Mouse (Mus musculus): ENCODE measurements around the gene Tomm5. TPM values are rescaled to one million over a fixed set of nuclear protein-coding genes. Genes with fewer than 3 reads are reported as not detected.

The Tomm5 gene
- total RNA-seq, 1 experiment: 275 TPM

GRCm38 (mm10) chr4:45141835-45142234 is 33.9 kb upstream of the Tomm5 start:
- no peaks in the 10 kb centered on the region for H3K4me1 ChIP-seq (ENCODE audit: control insufficient read depth in 2 of 2, insufficient read depth in 2 of 2, low read length in 2 of 2, poor library complexity in 1 of 2)
- TF ChIP-seq ZC3H11A (IDR thresholded peaks at IDR 0.05; ENCODE audit: borderline replicate concordance, low read depth, low read length): no peak
- no peak for TF ChIP-seq ZNF384 (IDR thresholded peaks at IDR 0.05; ENCODE audit: low read depth, low read length)
- TF ChIP-seq HCFC1 (IDR thresholded peaks at IDR 0.05; ENCODE audit: borderline replicate concordance, insufficient read depth, low read length): no peak
- TF ChIP-seq MAFK (IDR thresholded peaks at IDR 0.05; ENCODE audit: insufficient read depth, low read depth, low read length): no peak
- no peak for TF ChIP-seq CHD2 (IDR thresholded peaks at IDR 0.05; ENCODE audit: low read depth, low read length)
- in situ Hi-C loops (cut with MboI; ENCODE audit: low sequenced_read_pairs in 2 of 2, unreplicated experiment in 2 of 2): no loop called here

GRCm38 (mm10) chr4:45137636-45138035 is 29.7 kb upstream of the Tomm5 start:
- in situ Hi-C loops (cut with MboI; ENCODE audit: low sequenced_read_pairs in 2 of 2, unreplicated experiment in 2 of 2): no loop called here
- Histone ChIP-seq H3K4me1 (ENCODE audit: control insufficient read depth in 2 of 2, insufficient read depth in 2 of 2, low read length in 2 of 2, poor library complexity in 1 of 2) (no peaks in the 10 kb centered on the region), H3K4me3 (ENCODE audit: insufficient read depth in 1 of 2, low read depth in 1 of 2, low read length in 2 of 2, poor library complexity in 1 of 2, severe bottlenecking in 1 of 2) (no peak overlapping the region), H3K27ac (ENCODE audit: insufficient read depth, low read depth, low read length, poor library complexity, severe bottlenecking) (no peak overlapping the region), H3K36me3 (ENCODE audit: control insufficient read depth, insufficient read depth, low read length, poor library complexity, severe bottlenecking) (no peaks in the 10 kb centered on the region), H3K9me3 (ENCODE audit: control insufficient read depth, insufficient read depth, low read depth, low read length) (no peaks in the 10 kb centered on the region), H3K9ac (ENCODE audit: insufficient read depth, low read depth, low read length, poor library complexity, severe bottlenecking) (no peak overlapping the region)
- no peak for DNase-seq (ENCODE audit: low read depth, low spot score)
- no peak for TF ChIP-seq ZC3H11A (IDR thresholded peaks at IDR 0.05; ENCODE audit: borderline replicate concordance, low read depth, low read length)
- TF ChIP-seq MAFK (IDR thresholded peaks at IDR 0.05; ENCODE audit: insufficient read depth, low read depth, low read length): no peak
- no peak for TF ChIP-seq ZNF384 (IDR thresholded peaks at IDR 0.05; ENCODE audit: low read depth, low read length)
- TF ChIP-seq HCFC1 (IDR thresholded peaks at IDR 0.05; ENCODE audit: borderline replicate concordance, insufficient read depth, low read length): no peak
- TF ChIP-seq CHD2 (IDR thresholded peaks at IDR 0.05; ENCODE audit: low read depth, low read length): no peak

More at GRCm38 (mm10) chr4:45141835-45142234, 33.9 kb upstream of the Tomm5 start:
- H3K9me3 ChIP-seq (ENCODE audit: control insufficient read depth, insufficient read depth, low read depth, low read length): no peaks in the 10 kb centered on the region
- H3K4me3 ChIP-seq (ENCODE audit: insufficient read depth in 1 of 2, low read depth in 1 of 2, low read length in 2 of 2, poor library complexity in 1 of 2, severe bottlenecking in 1 of 2): no peak overlapping the region
- H3K36me3 ChIP-seq (ENCODE audit: control insufficient read depth, insufficient read depth, low read length, poor library complexity, severe bottlenecking): no peaks in the 10 kb centered on the region
- H3K9ac ChIP-seq (ENCODE audit: insufficient read depth, low read depth, low read length, poor library complexity, severe bottlenecking): no peak overlapping the region
- no peak for DNase-seq (ENCODE audit: low read depth, low spot score)
- H3K27ac ChIP-seq (ENCODE audit: insufficient read depth, low read depth, low read length, poor library complexity, severe bottlenecking): no peak overlapping the region

- H3K4me3 ChIP-seq (ENCODE audit: insufficient read depth in 1 of 2, low read depth in 1 of 2, low read length in 2 of 2, poor library complexity in 1 of 2, severe bottlenecking in 1 of 2): no peak overlapping the region
- no peak overlapping the region for H3K9ac ChIP-seq (ENCODE audit: insufficient read depth, low read depth, low read length, poor library complexity, severe bottlenecking)
- in situ Hi-C loops (cut with MboI; ENCODE audit: low sequenced_read_pairs in 2 of 2, unreplicated experiment in 2 of 2): no loop called here
- no peaks in the 10 kb centered on the region for H3K9me3 ChIP-seq (ENCODE audit: control insufficient read depth, insufficient read depth, low read depth, low read length)
- H3K36me3 ChIP-seq (ENCODE audit: control insufficient read depth, insufficient read depth, low read length, poor library complexity, severe bottlenecking): no peaks in the 10 kb centered on the region
- H3K4me1 ChIP-seq (ENCODE audit: control insufficient read depth in 2 of 2, insufficient read depth in 2 of 2, low read length in 2 of 2, poor library complexity in 1 of 2): no peaks in the 10 kb centered on the region
- no peak for DNase-seq (ENCODE audit: low read depth, low spot score)
- TF ChIP-seq ZNF384 (IDR thresholded peaks at IDR 0.05; ENCODE audit: low read depth, low read length) (no peak), CHD2 (IDR thresholded peaks at IDR 0.05; ENCODE audit: low read depth, low read length) (no peak), MAFK (IDR thresholded peaks at IDR 0.05; ENCODE audit: insufficient read depth, low read depth, low read length) (no peak), ZC3H11A (IDR thresholded peaks at IDR 0.05; ENCODE audit: borderline replicate concordance, low read depth, low read length) (no peak), HCFC1 (IDR thresholded peaks at IDR 0.05; ENCODE audit: borderline replicate concordance, insufficient read depth, low read length) (no peak)
- H3K27ac ChIP-seq (ENCODE audit: insufficient read depth, low read depth, low read length, poor library complexity, severe bottlenecking): no peak overlapping the region
Measured at GRCm38 (mm10) chr4:45134471-45134870, 26.6 kb upstream of the Tomm5 start.

- no peak for DNase-seq (ENCODE audit: low read depth, low spot score)
- Histone ChIP-seq H3K4me1 (ENCODE audit: control insufficient read depth in 2 of 2, insufficient read depth in 2 of 2, low read length in 2 of 2, poor library complexity in 1 of 2) (peaks cover 0 to 5% of the 10 kb centered on the region in 2 experiments; a peak in 1 of 4 replicates), H3K9me3 (ENCODE audit: control insufficient read depth, insufficient read depth, low read depth, low read length) (no peaks in the 10 kb centered on the region), H3K4me3 (ENCODE audit: insufficient read depth in 1 of 2, low read depth in 1 of 2, low read length in 2 of 2, poor library complexity in 1 of 2, severe bottlenecking in 1 of 2) (no peak overlapping the region), H3K36me3 (ENCODE audit: control insufficient read depth, insufficient read depth, low read length, poor library complexity, severe bottlenecking) (no peaks in the 10 kb centered on the region), H3K9ac (ENCODE audit: insufficient read depth, low read depth, low read length, poor library complexity, severe bottlenecking) (no peak overlapping the region), H3K27ac (ENCODE audit: insufficient read depth, low read depth, low read length, poor library complexity, severe bottlenecking) (no peak overlapping the region)
- TF ChIP-seq HCFC1 (IDR thresholded peaks at IDR 0.05; ENCODE audit: borderline replicate concordance, insufficient read depth, low read length) (no peak), ZNF384 (IDR thresholded peaks at IDR 0.05; ENCODE audit: low read depth, low read length) (no peak), MAFK (IDR thresholded peaks at IDR 0.05; ENCODE audit: insufficient read depth, low read depth, low read length) (no peak), CHD2 (IDR thresholded peaks at IDR 0.05; ENCODE audit: low read depth, low read length) (no peak), ZC3H11A (IDR thresholded peaks at IDR 0.05; ENCODE audit: borderline replicate concordance, low read depth, low read length) (no peak)
- in situ Hi-C loops (cut with MboI; ENCODE audit: low sequenced_read_pairs in 2 of 2, unreplicated experiment in 2 of 2): no loop called here
Measured at GRCm38 (mm10) chr4:45131021-45131420, 23.1 kb upstream of the Tomm5 start.

- no peak for DNase-seq (ENCODE audit: low read depth, low spot score)
- Histone ChIP-seq H3K4me3 (ENCODE audit: insufficient read depth in 1 of 2, low read depth in 1 of 2, low read length in 2 of 2, poor library complexity in 1 of 2, severe bottlenecking in 1 of 2) (no peak overlapping the region), H3K36me3 (ENCODE audit: control insufficient read depth, insufficient read depth, low read length, poor library complexity, severe bottlenecking) (no peaks in the 10 kb centered on the region), H3K9ac (ENCODE audit: insufficient read depth, low read depth, low read length, poor library complexity, severe bottlenecking) (no peak overlapping the region), H3K9me3 (ENCODE audit: control insufficient read depth, insufficient read depth, low read depth, low read length) (no peaks in the 10 kb centered on the region), H3K4me1 (ENCODE audit: control insufficient read depth in 2 of 2, insufficient read depth in 2 of 2, low read length in 2 of 2, poor library complexity in 1 of 2) (peaks cover 0 to 3% of the 10 kb centered on the region in 2 experiments; a peak in 1 of 4 replicates), H3K27ac (ENCODE audit: insufficient read depth, low read depth, low read length, poor library complexity, severe bottlenecking) (no peak overlapping the region)
- no peak for TF ChIP-seq MAFK (IDR thresholded peaks at IDR 0.05; ENCODE audit: insufficient read depth, low read depth, low read length)
- in situ Hi-C loops (cut with MboI; ENCODE audit: low sequenced_read_pairs in 2 of 2, unreplicated experiment in 2 of 2): no loop called here
Measured at GRCm38 (mm10) chr4:45121311-45121710, 13.4 kb upstream of the Tomm5 start.
